Mouse (Mus musculus) liver, embryonic 18 days (tissue): ENCODE results near the gene Exoc7. TPM values are rescaled to one million over a fixed set of nuclear protein-coding genes. Genes with fewer than 3 reads are reported as not detected.

ENCODE experiments used
- polyA plus RNA-seq: library from polyadenylated mRNA; depleted of rRNA; stranded (reverse); fragments of >200 nt; gene quantifications from 2 replicates; pipeline ENCODE4 v1.2.3, GENCODE M21; 2012; rRNA removed

Exoc7 gene
- 10.2 and 12.0 TPM in 2 replicates for polyA plus RNA-seq

DNA sequence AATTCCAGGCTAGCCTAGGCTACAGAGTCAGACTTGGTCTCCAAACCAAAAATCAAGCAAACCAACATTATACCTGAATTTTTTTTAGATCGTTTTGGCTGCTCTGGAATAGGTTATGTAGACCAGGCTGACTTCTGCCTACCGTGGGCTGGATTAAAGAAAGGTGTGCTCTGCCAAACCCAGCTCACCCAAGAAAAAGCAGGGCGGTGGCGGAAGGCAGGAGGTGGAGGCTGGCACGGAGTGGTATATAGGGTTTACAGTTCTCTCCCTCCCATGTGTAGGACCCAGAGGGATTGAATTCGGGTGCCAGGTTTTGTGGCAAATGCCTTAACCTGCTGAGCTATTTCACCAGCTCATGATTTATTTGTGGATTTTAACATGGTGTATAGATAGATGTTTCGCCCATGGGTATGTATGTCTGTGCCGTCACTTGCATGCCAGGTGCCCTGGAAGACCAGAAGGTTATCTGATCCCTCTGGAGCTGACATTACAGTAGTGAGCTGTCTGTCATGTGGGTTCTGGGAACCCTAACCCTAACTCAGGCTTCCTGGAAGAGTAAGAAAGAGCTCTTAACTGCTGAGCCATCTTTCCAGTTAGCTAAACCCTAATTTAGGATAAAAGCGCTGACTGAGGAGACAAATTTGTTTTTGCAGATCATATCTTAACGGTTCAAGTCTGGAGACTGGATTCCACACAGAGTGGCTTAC is at the start of gene Exoc7:
TSS of gene Exoc7 (minus strand) at position 215 of the 707 bp plus-strand sequence.

DNA sequence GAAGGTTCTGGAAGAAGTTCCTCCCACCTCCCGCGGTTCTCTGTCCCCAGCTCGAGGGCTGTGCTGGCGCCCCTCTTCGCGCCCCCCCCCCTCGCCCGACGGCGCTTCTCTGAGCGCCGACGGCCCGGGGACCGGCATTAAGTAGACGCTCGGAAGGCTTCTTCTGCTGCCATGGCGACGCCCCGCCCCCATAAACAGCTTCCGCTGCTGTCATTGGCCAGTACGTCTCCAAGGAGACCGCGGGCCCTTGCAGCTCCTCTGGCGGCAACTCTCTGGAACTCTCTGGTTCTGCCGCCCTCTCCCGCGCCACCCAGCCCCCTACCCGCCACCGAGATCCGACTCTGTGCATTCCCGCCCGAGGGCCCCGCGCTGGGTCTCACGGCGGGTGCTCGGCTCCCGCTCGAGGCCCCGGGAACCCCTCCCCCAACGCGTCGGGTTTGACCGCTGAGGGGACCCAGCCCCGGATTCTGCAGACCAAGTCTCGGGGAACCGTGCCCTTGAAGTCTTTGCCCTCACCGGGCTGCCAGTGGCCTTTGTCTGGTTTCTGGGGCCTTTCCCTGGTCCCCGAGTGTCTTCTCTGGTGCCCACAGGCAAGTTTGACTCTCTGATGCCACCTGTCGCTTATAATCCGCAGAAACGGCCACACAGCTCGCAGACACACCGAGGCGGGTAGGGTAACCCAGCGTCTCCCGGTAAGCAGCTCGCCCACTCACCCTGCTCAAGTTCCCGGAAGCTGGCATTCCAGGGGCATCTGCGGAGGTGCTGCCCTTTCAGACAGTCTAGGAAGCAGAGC is 28.4 kb upstream of the Exoc7 start, which contains the start of gene Foxj1:
TSS of gene Foxj1 (minus strand) at position 156 of the 793 bp plus-strand sequence.

DNA sequence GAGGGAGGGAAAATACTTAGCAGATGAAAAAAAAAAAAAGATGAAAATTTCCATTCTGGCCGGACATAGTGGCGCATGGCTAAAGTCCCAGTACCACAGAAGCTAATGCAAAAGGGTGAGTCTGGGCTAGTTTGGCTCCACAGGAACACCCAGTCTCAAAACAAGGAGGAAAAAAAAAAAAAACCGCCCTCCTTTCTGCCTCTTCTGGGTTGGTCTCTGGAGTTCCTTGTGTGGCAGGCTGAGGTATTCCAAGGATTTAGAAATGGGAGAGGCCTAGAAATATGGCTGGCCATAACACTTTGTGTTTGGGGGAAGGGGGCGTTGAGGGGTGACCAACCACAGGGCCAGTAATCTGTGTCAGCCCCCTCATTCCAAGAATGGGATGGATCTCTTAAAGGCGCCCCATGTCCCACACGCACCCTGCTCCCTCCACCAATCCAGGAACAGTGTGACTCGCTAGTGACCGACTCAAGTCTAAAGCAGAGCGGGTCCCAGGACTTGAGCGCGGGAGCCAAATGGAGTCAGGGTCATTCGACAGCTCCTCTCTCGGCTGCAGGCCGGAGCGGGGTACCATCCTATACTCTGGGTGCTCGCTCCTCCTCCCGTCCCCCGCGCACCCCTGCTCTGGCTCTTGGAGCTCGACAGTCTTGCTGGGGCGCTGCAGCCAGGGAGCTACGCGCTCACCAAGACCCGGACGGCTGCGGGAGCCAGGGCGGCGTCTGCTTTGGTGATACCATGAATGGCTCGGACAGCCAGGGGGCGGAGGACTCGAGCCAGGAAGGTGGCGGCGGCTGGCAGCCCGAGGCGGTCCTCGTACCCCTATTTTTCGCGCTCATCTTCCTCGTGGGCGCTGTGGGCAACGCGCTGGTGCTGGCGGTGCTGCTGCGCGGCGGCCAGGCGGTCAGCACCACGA is 26.0 kb downstream of the Exoc7 start, which contains the start of gene Galr2:
TSS of gene Galr2 (plus strand) at position 189 of the 913 bp plus-strand sequence.

DNA sequence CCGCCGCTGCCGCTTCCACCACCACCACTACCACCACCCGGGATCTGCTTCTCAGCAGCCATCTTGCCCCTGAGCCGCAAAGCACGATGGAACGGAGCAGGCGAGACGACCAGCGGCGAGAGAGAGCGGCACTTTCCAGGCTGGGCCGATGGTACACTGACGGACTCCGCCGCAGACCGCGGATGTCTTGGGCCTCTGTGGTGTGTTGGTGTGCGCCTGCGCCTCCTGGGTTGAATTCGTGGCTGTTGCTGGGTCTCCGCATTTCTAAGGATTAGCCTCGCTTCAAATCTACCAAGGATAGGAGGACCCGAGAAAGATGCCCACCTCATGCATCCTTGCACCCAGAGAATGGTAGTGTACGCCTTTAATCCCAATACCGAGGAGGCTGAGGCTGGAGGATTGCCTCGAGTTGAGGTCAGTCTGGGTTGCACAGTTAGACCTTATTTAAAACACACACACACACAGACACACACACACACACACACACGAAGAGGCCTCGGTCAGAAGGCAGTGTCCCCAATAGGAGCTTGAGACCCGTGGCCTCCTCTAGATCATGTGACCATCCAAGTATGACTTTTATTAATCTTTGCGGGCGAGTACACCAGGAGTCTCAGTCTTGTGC is 32.9 kb downstream of the Exoc7 start, which contains the start of gene Srp68:
TSS of gene Srp68 (minus strand) at position 173 of the 622 bp plus-strand sequence.

Other genes starting within 250 kb of the Exoc7 start
- 9.5 and 10.8 TPM in 2 replicates for gene Unc13d, start 229.3 kb downstream of the Exoc7 start, polyA plus RNA-seq
- gene Wbp2, start 220.2 kb downstream of the Exoc7 start, polyA plus RNA-seq = 48.7 and 52.4 TPM in 2 replicates
- gene Trim47, start 180.0 kb downstream of the Exoc7 start, polyA plus RNA-seq = 8.2 and 8.4 TPM in 2 replicates
- 2.0 and 2.3 TPM in 2 replicates for gene Trim65, start 176.1 kb downstream of the Exoc7 start, polyA plus RNA-seq
- gene Mrpl38, start 168.4 kb downstream of the Exoc7 start, polyA plus RNA-seq = 18.9 and 19.5 TPM in 2 replicates
- 6.7 and 6.8 TPM in 2 replicates for gene Fbf1, start 139.1 kb downstream of the Exoc7 start, polyA plus RNA-seq
- gene Ten1, start 108.4 kb downstream of the Exoc7 start, polyA plus RNA-seq = 24.2 and 29.9 TPM in 2 replicates
- 262 and 366 TPM in 2 replicates for gene Acox1, start 108.2 kb downstream of the Exoc7 start, polyA plus RNA-seq
- gene Evpl, start 69.2 kb downstream of the Exoc7 start, polyA plus RNA-seq = 0.10 and 0.11 TPM in 2 replicates
- gene Srp68, start 33.0 kb downstream of the Exoc7 start, polyA plus RNA-seq = 34.8 and 39.9 TPM in 2 replicates
- gene Galr2, start 26.3 kb downstream of the Exoc7 start, polyA plus RNA-seq = 0.01 TPM in 1 of 2 replicates, not detected in the other
- 0.22 TPM in 2 replicates for gene Foxj1, start 28.2 kb upstream of the Exoc7 start, polyA plus RNA-seq
- gene Rnf157, start 105.8 kb upstream of the Exoc7 start, polyA plus RNA-seq = 1.1 and 1.5 TPM in 2 replicates
- gene Ubald2, start 126.9 kb upstream of the Exoc7 start, polyA plus RNA-seq = 55.8 and 59.4 TPM in 2 replicates
- 0.01 TPM in 1 of 2 replicates, not detected in the other for gene Qrich2, start 159.0 kb upstream of the Exoc7 start, polyA plus RNA-seq
- gene Prpsap1, start 187.0 kb upstream of the Exoc7 start, polyA plus RNA-seq = 23.5 and 24.6 TPM in 2 replicates
- gene Sphk1, start 223.7 kb upstream of the Exoc7 start, polyA plus RNA-seq = 8.3 and 9.5 TPM in 2 replicates